Mouse (Mus musculus) hindbrain, embryonic 10.5 days (tissue): ENCODE measurements around the gene Filip1. TPM values are rescaled to one million over a fixed set of nuclear protein-coding genes. Genes with fewer than 3 reads are reported as not detected.
A peak's percentile ranks its signal among the peaks of the same experiment; 100 is the strongest.

Experiments
- DNase-seq: peaks from one replicate; pipeline ENCODE4 v3.0.0-alpha.2; 2017; ENCODE audit warnings: low spot score
- H3K27ac ChIP-seq: fragments of 300-500 bp; sonication (generic); 2 replicates; pipeline ENCODE4 v1.5.1; 2016; ENCODE audit warnings: mild to moderate bottlenecking, moderate library complexity
- H3K27me3 ChIP-seq: fragments of 300-500 bp; sonication (generic); 2 replicates; pipeline ENCODE4 v1.6.1; 2016; ENCODE audit warnings: mild to moderate bottlenecking; ENCODE audit not compliant: poor library complexity, insufficient read depth, severe bottlenecking
- H3K36me3 ChIP-seq: fragments of 300-500 bp; sonication (generic); 2 replicates; pipeline ENCODE4 v1.6.1; 2016; ENCODE audit warnings: mild to moderate bottlenecking, moderate library complexity
- H3K4me1 ChIP-seq: fragments of 300-500 bp; sonication (generic); replicated peaks from 2 replicates; pipeline ENCODE4 v1.6.1; 2016; ENCODE audit warnings: mild to moderate bottlenecking
- H3K4me3 ChIP-seq: fragments of 300-500 bp; sonication (generic); 2 replicates; pipeline ENCODE4 v1.5.1; 2016; ENCODE audit warnings: mild to moderate bottlenecking, moderate library complexity
- H3K9me3 ChIP-seq: fragments of 300-500 bp; sonication (generic); 2 replicates; pipeline ENCODE4 v1.6.1; 2016; ENCODE audit warnings: mild to moderate bottlenecking, moderate library complexity
- WGBS: fragments of 180-500 bp; shearing (Covaris S2); methylation state at CpG from one replicate; pipeline ENCODE4 v1.1.7; 2016; 5-methylcytosine and 5-hydroxymethylcytosine counted together
- polyA plus RNA-seq: library from polyadenylated mRNA; unstranded; fragments of >200 nt; fragmentation: Nextera tagmentation; extraction: Ambion mirVana; gene quantifications from 2 replicates; pipeline ENCODE4 v1.2.1, GENCODE M21; 2016

Filip1 gene
- polyA plus RNA-seq, 1 experiment from 2014 or later, result 4.1 TPM

DNA sequence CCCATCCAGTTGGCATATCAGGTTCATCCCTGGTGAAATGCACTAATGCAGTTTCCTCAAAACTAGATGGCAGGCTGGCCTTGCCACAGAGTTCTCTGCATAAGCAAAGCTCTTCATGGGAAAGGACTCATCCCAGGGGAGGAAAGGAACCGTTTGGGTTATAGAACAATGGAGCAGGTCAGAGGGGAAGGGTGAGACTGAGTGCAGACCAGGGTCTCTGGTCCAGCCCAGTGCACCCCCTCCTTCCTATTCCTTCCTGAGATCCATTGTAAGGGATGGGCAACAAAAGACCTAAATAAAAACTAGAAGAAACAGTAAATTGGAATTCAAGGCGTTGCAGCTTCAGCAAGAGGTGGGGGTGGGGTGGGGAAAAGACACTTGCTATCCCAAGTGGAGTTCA, 140.1 kb downstream of the Filip1 start:
- Histone ChIP-seq H3K36me3 (no peaks in the 10 kb centered on the region), H3K9me3 (no peaks in the 10 kb centered on the region), H3K27me3 (no peaks in the 10 kb centered on the region), H3K27ac (peak overlapping the region; percentile 59; the same call in 1 of the 2 replicates), H3K4me3 (no peak overlapping the region), H3K4me1 (peaks cover 41% of the 10 kb centered on the region)
- peak; percentile 11 for DNase-seq
- WGBS, result 21% methylated on average over 2 of the region's 2 CpGs

DNA sequence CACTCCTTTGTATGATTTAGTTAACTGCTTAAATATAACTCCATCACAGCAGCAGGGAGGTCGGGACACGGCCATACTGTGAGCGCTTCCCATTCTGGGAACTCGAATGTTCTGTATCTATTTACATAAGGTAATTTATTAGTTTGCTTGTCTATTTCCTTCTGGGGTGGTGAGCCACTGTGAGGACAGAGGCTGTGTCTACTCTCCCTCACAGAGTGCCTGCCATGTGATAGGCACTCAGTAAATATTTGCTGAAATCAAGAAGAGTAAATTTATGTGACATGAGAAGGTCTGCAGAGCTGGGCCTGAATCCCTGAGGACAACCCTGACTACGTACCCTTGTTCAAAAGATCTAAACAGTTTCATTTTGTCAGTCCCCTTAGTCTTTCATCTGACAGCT, 143.1 kb downstream of the Filip1 start:
- DNase-seq, result no peak
- no peaks in the 10 kb centered on the region for H3K9me3 ChIP-seq
- H3K4me1 ChIP-seq, result peaks cover 14% of the 10 kb centered on the region
- H3K36me3 ChIP-seq, result no peaks in the 10 kb centered on the region
- no peaks in the 10 kb centered on the region for H3K27me3 ChIP-seq
- H3K4me3 ChIP-seq, result no peak overlapping the region
- no peak overlapping the region for H3K27ac ChIP-seq
- WGBS, result 77% methylated on average over 5 of the region's 5 CpGs

DNA sequence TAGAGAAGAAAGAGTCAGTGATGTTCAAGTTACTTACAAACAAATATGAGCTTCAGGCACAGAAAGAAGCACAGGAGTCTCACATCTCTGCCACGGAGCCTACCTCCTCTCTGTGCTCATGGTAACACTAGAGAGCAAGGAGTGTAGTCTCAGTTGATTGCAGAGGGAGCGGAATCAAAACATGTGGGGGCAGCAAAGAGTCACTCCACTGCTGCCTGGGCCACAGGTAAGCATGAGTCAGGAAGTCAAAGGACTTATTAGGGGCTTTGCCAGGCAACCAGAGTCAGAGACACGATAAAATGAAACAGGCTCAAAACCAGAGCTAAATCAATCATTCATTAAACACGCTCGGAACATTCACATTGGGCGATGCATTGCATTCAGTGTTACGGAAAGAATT, 146.7 kb downstream of the Filip1 start:
- 72% methylated on average over 7 of the region's 7 CpGs for WGBS

DNA sequence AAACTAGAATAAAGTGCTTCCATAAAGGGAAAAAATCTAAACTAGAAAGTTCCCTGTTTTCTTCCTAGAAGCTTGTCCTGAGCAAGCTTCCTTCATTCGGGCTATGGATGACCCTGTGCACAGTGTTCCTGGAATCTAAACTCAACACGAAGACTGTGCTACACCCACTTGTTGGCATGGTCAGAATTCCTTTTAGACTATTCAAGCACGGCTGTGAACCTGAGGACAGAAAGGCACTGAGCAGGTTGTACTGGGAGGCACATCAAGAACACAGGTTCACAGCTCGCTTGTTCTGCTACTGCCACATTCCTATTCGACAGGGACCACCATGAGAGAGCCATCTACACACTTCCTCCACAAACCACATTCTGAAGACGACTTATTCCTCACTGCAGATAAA, 150.1 kb downstream of the Filip1 start:
- no peaks in the 10 kb centered on the region for H3K36me3 ChIP-seq
- WGBS, result 84% methylated on average over 6 of the region's 6 CpGs
- no peak for DNase-seq
- H3K4me3 ChIP-seq, result no peak overlapping the region
- H3K9me3 ChIP-seq, result no peaks in the 10 kb centered on the region
- H3K4me1 ChIP-seq, result no peaks in the 10 kb centered on the region
- no peak overlapping the region for H3K27ac ChIP-seq
- no peaks in the 10 kb centered on the region for H3K27me3 ChIP-seq

More for the DNA sequence above, 146.7 kb downstream of the Filip1 start:
- Histone ChIP-seq H3K9me3 (no peaks in the 10 kb centered on the region), H3K27ac (no peak overlapping the region), H3K4me1 (no peaks in the 10 kb centered on the region), H3K36me3 (no peaks in the 10 kb centered on the region), H3K27me3 (no peaks in the 10 kb centered on the region), H3K4me3 (no peak overlapping the region)
- DNase-seq, result no peak

DNA sequence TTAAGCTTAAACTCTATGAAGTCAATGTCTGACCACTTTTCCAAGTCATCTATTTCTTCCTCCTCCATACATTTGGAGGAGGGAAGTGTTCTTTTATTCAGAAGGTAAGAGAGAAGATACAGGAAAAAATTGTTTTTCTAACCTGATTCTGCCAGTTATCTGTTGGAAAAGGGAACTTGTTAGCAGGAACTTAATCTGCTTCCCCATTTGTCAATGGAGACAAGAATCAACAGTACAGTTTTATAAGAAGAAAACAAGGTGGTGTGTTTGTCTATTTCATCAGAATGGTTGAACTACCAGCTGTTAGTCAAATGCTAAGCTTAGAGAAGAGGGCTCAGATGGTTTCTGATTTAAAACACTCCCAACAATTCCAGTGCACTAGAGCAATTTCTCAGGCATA, 165.6 kb downstream of the Filip1 start:
- no peaks in the 10 kb centered on the region for H3K36me3 ChIP-seq
- H3K4me3 ChIP-seq, result no peak overlapping the region
- H3K27me3 ChIP-seq, result no peaks in the 10 kb centered on the region
- H3K27ac ChIP-seq, result no peak overlapping the region
- no peak for DNase-seq
- H3K4me1 ChIP-seq, result peaks cover 6% of the 10 kb centered on the region
- H3K9me3 ChIP-seq, result 0 out of 2 replicates have a peak, but pooled peaks cover 3% of the 10 kb centered on the region

DNA sequence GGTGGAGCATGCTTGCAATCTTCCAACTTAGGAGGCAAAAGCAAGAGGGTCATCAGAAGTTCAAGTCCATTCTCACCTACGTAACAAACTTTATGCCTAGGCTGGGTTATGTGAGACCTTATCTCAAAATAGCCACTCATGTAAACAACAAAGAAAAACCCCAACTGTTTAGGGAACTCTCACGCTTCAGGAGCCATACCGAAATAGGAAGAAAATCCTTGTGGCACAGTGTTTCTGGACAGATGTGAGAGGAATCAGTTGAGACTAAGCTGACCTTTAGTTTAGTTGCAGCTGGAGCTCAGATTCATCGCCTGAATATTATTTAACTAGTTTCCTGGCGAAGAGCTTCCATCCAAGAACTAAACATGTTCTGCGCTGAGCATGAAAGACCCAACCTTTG, 170.0 kb downstream of the Filip1 start:
- Histone ChIP-seq H3K9me3 (0 out of 2 replicates have a peak, but pooled peaks cover 3% of the 10 kb centered on the region), H3K4me1 (peaks cover 11% of the 10 kb centered on the region), H3K4me3 (no peak overlapping the region), H3K36me3 (no peaks in the 10 kb centered on the region), H3K27me3 (no peaks in the 10 kb centered on the region), H3K27ac (no peak overlapping the region)
- no peak for DNase-seq
- 89% methylated on average over 6 of the region's 6 CpGs for WGBS

DNA sequence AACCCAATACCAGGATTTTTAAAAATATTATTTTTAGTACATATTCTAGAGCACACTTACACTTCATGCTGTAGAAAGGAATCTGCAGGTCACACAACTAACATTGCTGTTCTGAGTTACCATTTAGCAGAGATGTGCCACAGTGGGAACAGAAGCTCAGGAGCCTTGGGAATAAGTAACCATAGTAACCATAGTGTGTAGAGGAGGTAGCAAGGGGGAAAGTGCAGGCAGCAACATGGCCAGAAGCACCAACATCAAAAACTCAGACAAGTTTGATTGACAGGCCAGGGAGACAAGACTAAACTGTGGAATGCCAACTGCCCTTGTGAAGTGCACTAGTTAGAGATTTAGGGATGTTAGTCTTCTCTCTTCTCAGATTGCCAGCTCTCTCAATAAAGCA, 170.6 kb downstream of the Filip1 start:
- Histone ChIP-seq H3K9me3 (0 out of 2 replicates have a peak, but pooled peaks cover 3% of the 10 kb centered on the region), H3K27me3 (no peaks in the 10 kb centered on the region), H3K4me3 (no peak overlapping the region), H3K36me3 (no peaks in the 10 kb centered on the region), H3K27ac (no peak overlapping the region), H3K4me1 (peaks cover 11% of the 10 kb centered on the region)
- no peak for DNase-seq

DNA sequence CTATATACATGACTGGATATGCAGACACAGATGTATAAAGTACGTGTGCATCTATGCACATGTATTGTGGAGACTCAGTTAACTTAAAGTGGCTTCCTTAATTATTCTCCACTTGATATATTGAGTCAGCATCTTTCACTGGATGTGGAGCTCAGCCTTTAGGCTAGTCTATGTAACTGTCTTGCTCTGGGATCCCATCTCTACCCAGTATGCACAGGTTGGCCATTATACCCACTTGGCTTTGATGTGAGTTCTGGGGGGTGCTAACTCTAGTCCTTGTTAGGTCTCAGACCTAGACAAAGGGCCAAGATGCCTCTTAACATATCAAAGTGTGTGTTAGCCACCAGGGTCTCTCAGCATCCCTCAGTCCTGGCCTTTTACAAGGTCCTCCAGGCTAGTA, 181.4 kb downstream of the Filip1 start:
- H3K4me3 ChIP-seq, result no peak overlapping the region
- peaks cover 31% of the 10 kb centered on the region for H3K4me1 ChIP-seq
- DNase-seq, result no peak
- 91% methylated on average over 1 of the region's 1 CpGs for WGBS
- H3K9me3 ChIP-seq, result no peaks in the 10 kb centered on the region
- no peaks in the 10 kb centered on the region for H3K27me3 ChIP-seq
- peak overlapping the region; percentile 12; the same call in 1 of the 2 replicates for H3K27ac ChIP-seq
- H3K36me3 ChIP-seq, result no peaks in the 10 kb centered on the region

DNA sequence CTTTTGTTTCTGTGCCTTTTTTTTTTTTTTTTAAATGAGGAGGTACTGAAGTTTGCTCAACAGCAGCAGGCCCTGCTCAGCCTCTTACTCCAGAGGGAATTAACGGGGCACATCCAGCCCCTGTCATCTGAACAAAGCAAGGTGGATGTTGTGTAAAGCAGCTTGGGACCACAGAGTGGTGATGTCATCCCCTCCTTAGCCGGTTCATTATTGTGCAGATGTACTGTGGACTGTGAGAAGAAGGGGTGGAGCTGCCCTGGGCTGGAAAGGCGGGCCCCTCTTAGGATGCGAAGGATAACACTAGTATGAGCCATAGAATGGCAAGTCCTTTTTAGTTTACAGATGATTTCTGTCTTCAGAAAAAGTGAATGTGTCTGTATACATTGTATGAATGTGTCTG, 181.8 kb downstream of the Filip1 start:
- Histone ChIP-seq H3K27me3 (no peaks in the 10 kb centered on the region), H3K27ac (peak overlapping the region; percentile 80), H3K9me3 (no peaks in the 10 kb centered on the region), H3K4me3 (peak overlapping the region; percentile 44), H3K36me3 (no peaks in the 10 kb centered on the region), H3K4me1 (peaks cover 36% of the 10 kb centered on the region)
- DNase-seq, result peak; percentile 46
- WGBS, result 21% methylated on average over 4 of the region's 4 CpGs

DNA sequence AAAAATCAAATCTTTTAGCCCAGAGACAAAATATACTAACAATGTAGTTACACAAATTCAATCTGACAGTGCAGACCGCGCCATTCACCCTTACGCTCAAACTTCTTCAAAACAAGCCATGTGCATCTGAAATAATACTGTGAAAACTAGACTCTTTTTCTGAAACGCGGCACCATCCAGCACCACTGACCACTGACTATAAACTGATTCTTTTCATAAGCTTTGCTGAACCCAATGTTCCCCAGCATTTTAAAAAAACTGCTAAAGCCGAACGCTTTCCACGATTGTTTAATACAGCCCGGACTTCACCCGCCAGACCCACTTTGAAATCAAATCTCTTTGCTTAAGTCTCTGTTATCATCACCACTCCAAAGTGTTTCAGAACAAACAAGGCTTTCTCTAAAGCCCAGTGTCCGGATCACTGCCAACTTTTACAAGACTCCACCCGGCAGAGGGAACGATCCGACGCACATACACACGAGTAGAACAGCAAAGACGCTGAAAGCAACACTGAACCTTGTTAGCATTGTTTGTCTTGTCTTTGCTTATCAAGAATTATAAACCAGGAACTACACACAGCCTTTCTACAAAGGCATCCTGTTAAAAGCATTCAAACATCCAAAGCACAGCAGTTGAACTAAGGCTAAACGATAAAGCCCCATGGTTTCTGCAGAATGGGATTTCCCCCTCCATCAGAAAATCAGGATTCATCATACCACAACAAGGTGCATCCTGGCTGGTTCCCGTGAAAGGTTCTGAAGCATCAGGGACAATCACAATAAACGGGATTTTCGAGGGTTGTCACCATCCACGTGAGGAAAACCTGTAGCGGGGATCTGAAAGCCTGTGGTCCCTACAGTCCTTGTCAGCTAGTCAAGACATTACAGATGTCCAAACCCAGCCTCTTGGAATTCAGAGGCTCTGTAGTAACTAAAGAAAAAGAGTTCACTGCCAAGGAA, 182.5 kb downstream of the Filip1 start:
- no peak for DNase-seq
- Histone ChIP-seq H3K9me3 (no peaks in the 10 kb centered on the region), H3K27ac (peak overlapping the region; percentile 80), H3K27me3 (no peaks in the 10 kb centered on the region), H3K4me3 (peak overlapping the region; percentile 44), H3K4me1 (peaks cover 43% of the 10 kb centered on the region), H3K36me3 (no peaks in the 10 kb centered on the region)
- 67% methylated on average over 23 of the region's 23 CpGs for whole genome bisulfite sequencing

DNA sequence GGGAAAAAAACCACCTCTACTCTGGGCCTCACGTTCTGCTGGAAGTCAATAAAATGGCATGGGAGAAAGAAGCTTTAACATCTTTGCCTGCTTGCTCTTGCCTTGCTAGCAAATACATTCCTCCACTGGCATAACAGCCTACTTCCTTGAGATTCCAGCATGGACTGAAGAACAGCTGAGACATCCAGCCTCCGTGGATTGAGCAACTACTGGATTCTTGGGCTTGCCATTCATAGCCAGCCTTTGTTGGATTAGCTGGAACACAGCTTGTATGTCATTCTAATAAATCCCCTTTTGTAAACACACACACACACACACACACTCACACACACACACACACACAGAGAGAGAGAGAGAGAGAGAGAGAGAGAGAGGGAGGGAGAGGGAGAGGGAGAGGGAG, 185.6 kb downstream of the Filip1 start:
- Histone ChIP-seq H3K36me3 (no peaks in the 10 kb centered on the region), H3K4me1 (peaks cover 67% of the 10 kb centered on the region), H3K27ac (no peak overlapping the region), H3K4me3 (no peak overlapping the region), H3K27me3 (no peaks in the 10 kb centered on the region), H3K9me3 (no peaks in the 10 kb centered on the region)
- 57% methylated on average over 2 of the region's 2 CpGs for WGBS
- no peak for DNase-seq

DNA sequence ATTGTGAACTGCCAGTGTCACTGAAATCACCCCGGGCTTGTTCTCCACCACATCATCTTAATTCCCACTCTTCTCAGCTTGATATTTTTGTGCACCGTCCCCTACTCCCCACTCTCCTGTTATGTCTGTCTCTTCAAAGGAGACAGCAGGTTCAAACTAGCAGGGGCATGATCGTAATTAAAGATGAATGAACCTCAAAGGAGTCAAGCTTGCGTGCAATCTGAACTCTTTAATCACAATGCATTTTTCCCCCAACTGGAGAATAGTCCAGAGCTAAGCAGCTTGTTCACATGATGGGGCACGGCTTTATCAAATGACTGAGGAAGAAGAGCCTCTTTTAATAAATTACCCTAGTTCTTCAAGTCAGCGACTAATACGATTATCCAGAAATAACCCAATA, 187.1 kb downstream of the Filip1 start:
- 0 out of 2 replicates have a peak, but pooled peaks cover under 1% of the 10 kb centered on the region for H3K36me3 ChIP-seq
- H3K4me3 ChIP-seq, result no peak overlapping the region
- no peak for DNase-seq
- H3K9me3 ChIP-seq, result no peaks in the 10 kb centered on the region
- H3K27me3 ChIP-seq, result no peaks in the 10 kb centered on the region
- H3K27ac ChIP-seq, result 0 out of 2 replicates have a peak overlapping the region, but pooled peaks have one; percentile 13
- H3K4me1 ChIP-seq, result peaks cover 55% of the 10 kb centered on the region
- WGBS, result 34% methylated on average over 7 of the region's 7 CpGs

DNA sequence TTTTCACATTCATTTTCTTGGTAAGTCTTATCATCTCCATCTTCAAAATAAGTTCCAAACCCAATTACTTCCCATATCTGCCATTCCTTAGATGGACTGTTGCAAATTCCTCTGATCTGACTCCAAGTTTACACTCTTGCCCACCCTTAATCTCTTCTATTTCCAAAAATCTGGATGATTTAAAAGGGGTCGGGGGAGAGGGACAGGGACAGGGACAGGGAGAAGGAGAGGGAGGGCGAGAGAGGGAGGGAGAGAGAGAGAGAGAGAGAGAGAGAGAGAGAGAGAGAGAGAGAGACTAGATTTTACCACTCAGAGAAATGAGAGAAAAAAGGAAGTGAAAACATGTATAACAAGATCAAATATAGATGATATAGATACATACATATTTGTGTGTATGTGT, 188.8 kb downstream of the Filip1 start:
- H3K9me3 ChIP-seq, result peaks cover 5% of the 10 kb centered on the region
- no peak overlapping the region for H3K4me3 ChIP-seq
- no peaks in the 10 kb centered on the region for H3K27me3 ChIP-seq
- peaks cover 17% of the 10 kb centered on the region for H3K36me3 ChIP-seq
- WGBS, result 35% methylated on average over 2 of the region's 2 CpGs
- H3K4me1 ChIP-seq, result peaks cover 41% of the 10 kb centered on the region
- peak overlapping the region; percentile 81 for H3K27ac ChIP-seq
- DNase-seq, result no peak
